Comparison of ENCODE assay signal across 1 mouse cellular context in the genomic region with DNA sequence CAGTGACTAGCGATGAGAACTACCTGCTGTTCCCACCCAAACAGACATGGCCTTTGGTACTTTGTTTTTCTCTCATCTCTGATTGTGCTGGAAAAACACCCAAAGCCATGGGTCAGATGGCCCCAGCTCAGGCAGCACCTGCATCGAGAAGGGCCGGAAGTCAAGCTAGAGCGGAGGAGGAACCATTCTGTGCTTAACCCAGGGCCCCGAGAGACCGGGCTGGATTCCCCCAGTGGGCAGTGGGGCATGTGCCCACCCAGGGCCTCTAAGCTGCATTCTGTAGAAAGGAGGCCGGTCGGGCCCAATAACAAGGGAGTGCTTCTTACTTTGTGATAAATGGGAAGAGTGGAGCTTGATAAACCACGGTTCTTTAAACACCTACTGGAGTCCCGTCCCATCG.
TF ChIP-seq lines count a peak whose summit lies in the region.

No protein-coding gene starts in this region.

TF ChIP-seq in CH12.LX, 34 proteins besides CTCF, POLR2A, EP300 and RAD21:
- TF ChIP-seq CHD1 (IDR thresholded peaks at IDR 0.05; ENCODE audit: low read depth, low read length) (peak; percentile 96), IRF4 (IDR thresholded peaks at IDR 0.05; ENCODE audit: low read depth, low read length) (peak; percentile 90), SMC3 (IDR thresholded peaks at IDR 0.05; ENCODE audit: low read depth, low read length) (peak; percentile 45), PAX5 (IDR thresholded peaks at IDR 0.05; ENCODE audit: low read length) (no peak), E2F4 (IDR thresholded peaks at IDR 0.05; ENCODE audit: insufficient replicate concordance, low read depth, low read length) (no peak), GABPA (IDR thresholded peaks at IDR 0.05; ENCODE audit: insufficient replicate concordance, low read depth, low read length) (no peak), USF2 (conservative IDR thresholded peaks at IDR 0.05; ENCODE audit: low read depth, low read length) (no peak), ELF1 (IDR thresholded peaks at IDR 0.05; ENCODE audit: low read depth, low read length) (peak; percentile 88), JUND (conservative IDR thresholded peaks at IDR 0.05; ENCODE audit: low read depth, low read length) (peak; percentile 49; the same call in 1 of the 2 replicates), BHLHE40 (IDR thresholded peaks at IDR 0.05; ENCODE audit: low read depth, low read length) (peak; percentile 95), ETS1 (conservative IDR thresholded peaks at IDR 0.05; ENCODE audit: low read depth, low read length) (peak; percentile 92), MAX (IDR thresholded peaks at IDR 0.05; ENCODE audit: low read length) (peak; percentile 94), POLR2AphosphoS2 (IDR thresholded peaks at IDR 0.05; ENCODE audit: low read depth, low read length) (peak; percentile 83; the same call in 1 of the 2 replicates), MAFK (IDR thresholded peaks at IDR 0.05; ENCODE audit: insufficient replicate concordance, low read length) (peak; percentile 73; the same call in 1 of the 2 replicates), MXI1 (IDR thresholded peaks at IDR 0.05; ENCODE audit: low read depth, low read length) (peak; percentile 89), NRF1 (IDR thresholded peaks at IDR 0.05; ENCODE audit: low read depth, low read length) (peak; percentile 42), SIN3A (IDR thresholded peaks at IDR 0.05; ENCODE audit: low read length) (peak; percentile 96), CHD2 (IDR thresholded peaks at IDR 0.05; ENCODE audit: low read length) (peak; percentile 91), ZKSCAN1 (IDR thresholded peaks at IDR 0.05; ENCODE audit: borderline replicate concordance, low read depth, low read length) (no peak), MYC (IDR thresholded peaks at IDR 0.05; ENCODE audit: low read depth, low read length) (peak; percentile 91), MEF2A (IDR thresholded peaks at IDR 0.05; ENCODE audit: borderline replicate concordance, low read depth, low read length) (peak; percentile 92), TBP (conservative IDR thresholded peaks at IDR 0.05; ENCODE audit: low read depth, low read length) (peak; percentile 80), UBTF (IDR thresholded peaks at IDR 0.05; ENCODE audit: low read depth, low read length) (peak; percentile 87; the same call in 1 of the 2 replicates), ZC3H11A (IDR thresholded peaks at IDR 0.05; ENCODE audit: low read depth, low read length) (0 out of 2 replicates have a peak, but pooled peaks have one; percentile 6), MAZ (IDR thresholded peaks at IDR 0.05; ENCODE audit: low read depth, low read length) (no peak), JUN (IDR thresholded peaks at IDR 0.05; ENCODE audit: insufficient read depth, low read depth, low read length) (no peak), HCFC1 (IDR thresholded peaks at IDR 0.05; ENCODE audit: low read depth, low read length) (peak; percentile 69), NELFE (IDR thresholded peaks at IDR 0.05; ENCODE audit: low read depth, low read length) (peak; percentile 76), TCF12 (IDR thresholded peaks at IDR 0.05; ENCODE audit: low read depth, low read length) (peak; percentile 99), KAT2A (IDR thresholded peaks at IDR 0.05; ENCODE audit: insufficient replicate concordance, low read length) (peak; percentile 83), USF1 (IDR thresholded peaks at IDR 0.05; ENCODE audit: low read depth, low read length) (peak; percentile 51), RCOR1 (conservative IDR thresholded peaks at IDR 0.05; ENCODE audit: low read depth, low read length) (peak; percentile 89; the same call in 1 of the 2 replicates), ZMIZ1 (IDR thresholded peaks at IDR 0.05; ENCODE audit: low read depth, low read length) (peak; percentile 95), ZNF384 (IDR thresholded peaks at IDR 0.05; ENCODE audit: low read depth, low read length) (peak; percentile 47; the same call in 1 of the 2 replicates)
